Mouse (Mus musculus): Measurements from ENCODE around the gene Pigo.
"Not testable (repeated sequence)": the region's sequence is repeated elsewhere in the genome, so short reads cannot be mapped to it uniquely, and the experiment has no call there.

Pigo gene

GRCm38 (mm10) chr4:42999451-43000140 lies 26.0 kb downstream of the Pigo start:
- DNase-seq, result peak; percentile 70 to 73

- no peak for DNase-seq
Observed at GRCm38 (mm10) chr4:42998022-42998421, 27.6 kb downstream of the Pigo start.

- DNase-seq, result peak in 1 of 2 experiments; percentile 11
Observed at GRCm38 (mm10) chr4:42988296-42988695, 37.3 kb downstream of the Pigo start.

GRCm38 (mm10) chr4:42980467-42980866 lies 45.2 kb downstream of the Pigo start:
- not testable (repeated sequence) for DNase-seq

GRCm38 (mm10) chr4:42978062-42978461 lies 47.6 kb downstream of the Pigo start:
- no peak for DNase-seq

GRCm38 (mm10) chr4:42973868-42974267 lies 51.8 kb downstream of the Pigo start:
- DNase-seq, result no peak

- DNase-seq, result no peak
Observed at GRCm38 (mm10) chr4:42972952-42973351, 52.7 kb downstream of the Pigo start.

GRCm38 (mm10) chr4:42969304-42969703 lies 56.3 kb downstream of the Pigo start, which contains the start of gene 1700022I11Rik:
1700022I11Rik (plus strand) TSS chr4:42969604.
- DNase-seq, result no peak
